Comparison of ENCODE assay signal across 8 mouse cellular contexts in the genomic region with DNA sequence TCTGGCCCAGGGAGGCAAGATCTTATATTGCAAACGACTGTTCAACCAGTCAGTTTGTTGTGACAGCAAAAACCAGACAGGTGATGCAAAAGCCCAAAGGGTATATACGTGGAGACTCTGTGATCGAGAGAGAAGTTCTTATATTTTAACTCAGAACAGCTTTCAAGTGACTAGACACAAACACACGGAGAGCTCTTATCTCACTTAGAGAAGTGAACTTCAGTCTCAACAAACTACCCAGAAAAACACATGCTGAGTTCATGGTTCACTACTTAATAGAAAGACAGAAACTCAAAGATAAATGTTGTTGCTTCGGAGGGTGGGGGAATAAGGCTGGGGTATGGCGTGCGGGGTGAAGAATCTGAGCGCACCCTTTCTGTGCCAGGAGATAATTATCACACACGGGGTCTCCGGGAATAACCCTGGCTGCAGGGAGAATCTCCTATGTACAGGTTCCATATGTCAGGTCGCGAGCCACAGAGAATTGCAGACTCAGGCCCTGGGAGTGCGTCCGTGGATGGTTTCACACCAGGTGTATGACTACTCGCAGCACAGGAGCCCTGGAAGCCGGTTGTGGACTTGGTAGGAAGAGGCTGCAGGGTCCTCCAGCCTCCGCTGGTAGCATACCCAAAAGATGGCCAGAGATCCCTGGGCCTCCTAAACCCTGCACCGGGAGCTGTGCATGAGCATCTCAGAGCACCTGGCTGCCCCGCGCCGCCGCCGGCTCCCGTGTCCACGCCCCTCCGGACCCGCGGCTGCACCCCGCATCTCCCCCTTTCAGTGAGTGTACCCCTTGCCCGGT. TPM values are rescaled to one million over a fixed set of nuclear protein-coding genes. Genes with fewer than 3 reads are reported as not detected.
DNase-seq lines count a peak whose midpoint lies in the region; ATAC-seq and TF ChIP-seq lines count a peak whose summit lies in the region.

No protein-coding gene starts in this region.

- peak overlapping the region; percentile 69 for H3K4me2 ChIP-seq in hindbrain, embryonic 12.5 days (replicated peaks)
- H3K4me2 ChIP-seq in midbrain, embryonic 15.5 days: peak overlapping the region; percentile 74

- no peak for TF ChIP-seq CTCF in layer of hippocampus, adult 2 months (conservative IDR thresholded peaks at IDR 0.05)
- no peak for TF ChIP-seq CTCF in bone marrow macrophage, adult 2 months (IDR thresholded peaks at IDR 0.05; ENCODE audit: low read depth, low read length)

- H3K9me3 ChIP-seq in hindbrain, embryonic 12.5 days (replicated peaks): no peaks in the 10 kb centered on the region
- no peaks in the 10 kb centered on the region for H3K9me3 ChIP-seq in midbrain, embryonic 15.5 days

- H3K36me3 ChIP-seq in hindbrain, embryonic 12.5 days: peaks cover 23% of the 10 kb centered on the region; the same call in 1 of the 2 replicates
- 0 out of 2 replicates have a peak, but pooled peaks cover 2% of the 10 kb centered on the region for H3K36me3 ChIP-seq in midbrain, embryonic 15.5 days (replicated peaks)

- TF ChIP-seq POLR2A in bone marrow macrophage, adult 2 months (IDR thresholded peaks at IDR 0.05; ENCODE audit: borderline replicate concordance, low read depth, low read length): no peak

- peak overlapping the region; percentile 80 for H3K9ac ChIP-seq in hindbrain, embryonic 12.5 days
- H3K9ac ChIP-seq in midbrain, embryonic 15.5 days: peak overlapping the region; percentile 62

- ATAC-seq in hindbrain, embryonic 12.5 days (ENCODE audit: low FRiP score): peak; percentile 65
- peak; percentile 76 for ATAC-seq in midbrain, embryonic 15.5 days (replicated peaks)

- H3K27me3 ChIP-seq in hindbrain, embryonic 12.5 days: no peaks in the 10 kb centered on the region
- H3K27me3 ChIP-seq in midbrain, embryonic 15.5 days (replicated peaks): no peaks in the 10 kb centered on the region

- H3K4me1 ChIP-seq in bone marrow macrophage, adult 2 months (ENCODE audit: control insufficient read depth, insufficient read depth, low read length): peaks cover 20% of the 10 kb centered on the region
- H3K4me1 ChIP-seq in hindbrain, embryonic 12.5 days: peaks cover 17% of the 10 kb centered on the region
- H3K4me1 ChIP-seq in midbrain, embryonic 15.5 days: peaks cover 21% of the 10 kb centered on the region

- peak overlapping the region; percentile 65; the same call in 1 of the 2 replicates for H3K27ac ChIP-seq in layer of hippocampus, adult 2 months
- H3K27ac ChIP-seq in bone marrow macrophage, adult 2 months (ENCODE audit: insufficient read depth, low read depth, low read length): no peak overlapping the region
- H3K27ac ChIP-seq in hindbrain, embryonic 12.5 days: peak overlapping the region; percentile 46
- peak overlapping the region; percentile 72 for H3K27ac ChIP-seq in midbrain, embryonic 15.5 days

- peak overlapping the region; percentile 93 for H3K4me3 ChIP-seq in layer of hippocampus, adult 2 months
- H3K4me3 ChIP-seq in bone marrow macrophage, adult 2 months (ENCODE audit: insufficient read depth, low read length): peak overlapping the region; percentile 92
- H3K4me3 ChIP-seq in hindbrain, embryonic 12.5 days: peak overlapping the region; percentile 82
- peak overlapping the region; percentile 52 for H3K4me3 ChIP-seq in midbrain, embryonic 15.5 days

- WGBS in hindbrain, embryonic 12.5 days: 6% methylated on average over 29 of the region's 30 CpGs
- WGBS in midbrain, embryonic 15.5 days: 4% methylated on average over 30 of the region's 30 CpGs

- no peak for DNase-seq in layer of hippocampus, adult 2 months (ENCODE audit: low spot score in 2 of 2)
- DNase-seq in layer of hippocampus, adult 18-20 months (ENCODE audit: low spot score in 2 of 2): no peak
- no peak for DNase-seq in urinary bladder, adult 2 months (ENCODE audit: low spot score)
- no peak for DNase-seq in right cerebral cortex, postnatal 14 days
- no peak for DNase-seq in left cerebral cortex, adult 8-10 months (ENCODE audit: low spot score in 2 of 2)

RNA-seq across cellular contexts. Expression of a gene that starts 0.6 kb away (rescaled TPM):
- 10 to 100 TPM; 21.2 to 22.3 TPM for total RNA-seq in layer of hippocampus, adult 2 months (2021)
- total RNA-seq in layer of hippocampus, adult 18-20 months (2021): 10 to 100 TPM; 19.6 to 22.3 TPM
- 3.4 and 4.3 TPM in 2 replicates for polyA plus RNA-seq in bone marrow macrophage, adult 2 months (2012; ENCODE audit: insufficient read depth, insufficient read length, missing spikeins)
- polyA plus RNA-seq in hindbrain, embryonic 12.5 days (2016; fragmentation: Nextera tagmentation; extraction: Ambion mirVana): 80.2 and 82.3 TPM in 2 replicates
- 60.5 and 63.8 TPM in 2 replicates for polyA plus RNA-seq in midbrain, embryonic 15.5 days (2015; fragmentation: Nextera tagmentation; extraction: Ambion mirVana)
- 103 and 115 TPM in 2 replicates for polyA plus RNA-seq in urinary bladder, adult 2 months (2012; rRNA removed)
- total RNA-seq in left cerebral cortex, adult 8-10 months (2022): 10 to 100 TPM; 17.6 to 27.6 (median 25.3) TPM

RNA-seq across cellular contexts. Expression of a gene that starts 24.3 kb away (rescaled TPM):
- 10 to 100 TPM; 14.6 to 18.5 TPM for total RNA-seq in layer of hippocampus, adult 2 months (2021)
- 10 to 100 TPM; 15.1 to 16.6 TPM for total RNA-seq in layer of hippocampus, adult 18-20 months (2021)
- polyA plus RNA-seq in bone marrow macrophage, adult 2 months (2012; ENCODE audit: insufficient read depth, insufficient read length, missing spikeins): 12.6 and 13.9 TPM in 2 replicates
- 12.5 and 16.0 TPM in 2 replicates for polyA plus RNA-seq in hindbrain, embryonic 12.5 days (2016; fragmentation: Nextera tagmentation; extraction: Ambion mirVana)
- polyA plus RNA-seq in midbrain, embryonic 15.5 days (2015; fragmentation: Nextera tagmentation; extraction: Ambion mirVana): 15.5 and 15.6 TPM in 2 replicates
- 10.4 and 10.6 TPM in 2 replicates for polyA plus RNA-seq in urinary bladder, adult 2 months (2012; rRNA removed)
- 10 to 100 TPM; 18.9 to 19.6 (median 19.2) TPM for total RNA-seq in left cerebral cortex, adult 8-10 months (2022)

RNA-seq across cellular contexts. Expression of a gene that starts 24.5 kb away (rescaled TPM):
- 10 to 100 TPM; 17.2 to 18.5 TPM for total RNA-seq in layer of hippocampus, adult 2 months (2021)
- 10 to 100 TPM; 14.2 to 14.6 TPM for total RNA-seq in layer of hippocampus, adult 18-20 months (2021)
- 189 and 194 TPM in 2 replicates for polyA plus RNA-seq in bone marrow macrophage, adult 2 months (2012; ENCODE audit: insufficient read depth, insufficient read length, missing spikeins)
- 9.8 and 10.4 TPM in 2 replicates for polyA plus RNA-seq in hindbrain, embryonic 12.5 days (2016; fragmentation: Nextera tagmentation; extraction: Ambion mirVana)
- 8.8 and 9.5 TPM in 2 replicates for polyA plus RNA-seq in midbrain, embryonic 15.5 days (2015; fragmentation: Nextera tagmentation; extraction: Ambion mirVana)
- 82.5 and 102 TPM in 2 replicates for polyA plus RNA-seq in urinary bladder, adult 2 months (2012; rRNA removed)
- 10 to 100 TPM; 15.7 to 31.3 (median 21.7) TPM for total RNA-seq in left cerebral cortex, adult 8-10 months (2022)

Comparison
In these comparisons a context has a peak if more than half of its experiments do, and no peak if none do; other contexts are left out.
1. RNA of a gene that starts 0.6 kb away (polyA plus RNA-seq): 103 to 115 TPM in urinary bladder, adult 2 months, 80.2 to 82.3 TPM in hindbrain, embryonic 12.5 days and 60.5 to 63.8 TPM in midbrain, embryonic 15.5 days; 3.4 to 4.3 TPM in bone marrow macrophage, adult 2 months; every median in the first group is over 10 times any median in the second.
2. Peak in every context shown above with its lines, with median percentiles within 50 percentile points of each other: H3K4me3 ChIP-seq.